Mouse (Mus musculus): Measurements from ENCODE around the gene Krtdap. TPM values are rescaled to one million over a fixed set of nuclear protein-coding genes. Genes with fewer than 3 reads are reported as not detected.

Krtdap gene
- total RNA-seq, 1 experiment, result 4.9 TPM

DNA sequence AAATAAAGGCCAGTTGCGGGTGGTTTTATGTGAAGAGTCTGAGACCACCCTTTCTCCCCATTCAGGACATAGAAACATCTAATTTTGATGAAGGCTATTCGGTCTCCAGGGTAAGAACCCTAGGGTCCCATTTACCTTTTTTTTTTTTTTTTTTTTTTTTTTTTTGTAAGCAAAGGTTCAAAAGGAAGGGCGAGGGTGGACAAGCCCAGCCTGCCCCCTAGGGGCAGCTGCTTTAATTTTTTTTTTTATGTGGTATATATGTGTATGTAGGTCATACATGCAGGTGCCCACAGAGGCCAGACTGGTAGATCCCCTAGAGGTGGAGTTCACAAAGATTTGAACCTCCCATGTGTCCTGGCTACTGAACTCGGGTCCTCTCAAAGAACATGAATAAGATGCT is 21.3 kb upstream of the Krtdap start:
- in situ Hi-C loops (cut with MboI; ENCODE audit: low sequenced_read_pairs in 2 of 2, unreplicated experiment in 2 of 2), result no loop called here
- no peak overlapping the region for H3K9ac ChIP-seq (ENCODE audit: insufficient read depth, low read depth, low read length, poor library complexity, severe bottlenecking)
- H3K27ac ChIP-seq (ENCODE audit: insufficient read depth, low read depth, low read length, poor library complexity, severe bottlenecking), result no peak overlapping the region
- no peak for TF ChIP-seq MAFK (IDR thresholded peaks at IDR 0.05; ENCODE audit: insufficient read depth, low read depth, low read length)
- peak; percentile 75; the same call in 1 of the 2 replicates for TF ChIP-seq ZNF384 (IDR thresholded peaks at IDR 0.05; ENCODE audit: low read depth, low read length)
- H3K9me3 ChIP-seq (ENCODE audit: control insufficient read depth, insufficient read depth, low read depth, low read length), result no peaks in the 10 kb centered on the region
- peaks cover 0 to 15% of the 10 kb centered on the region in 2 experiments; a peak in 2 of 4 replicates for H3K4me1 ChIP-seq (ENCODE audit: control insufficient read depth in 2 of 2, insufficient read depth in 2 of 2, low read length in 2 of 2, poor library complexity in 1 of 2)
- no peaks in the 10 kb centered on the region for H3K36me3 ChIP-seq (ENCODE audit: control insufficient read depth, insufficient read depth, low read length, poor library complexity, severe bottlenecking)
- no peak overlapping the region for H3K4me3 ChIP-seq (ENCODE audit: insufficient read depth in 1 of 2, low read depth in 1 of 2, low read length in 2 of 2, poor library complexity in 1 of 2, severe bottlenecking in 1 of 2)
- no peak for DNase-seq (ENCODE audit: low read depth, low spot score)

- no peak for DNase-seq (ENCODE audit: low read depth, low spot score)
- Histone ChIP-seq H3K9ac (ENCODE audit: insufficient read depth, low read depth, low read length, poor library complexity, severe bottlenecking) (no peak overlapping the region), H3K9me3 (ENCODE audit: control insufficient read depth, insufficient read depth, low read depth, low read length) (no peaks in the 10 kb centered on the region), H3K27ac (ENCODE audit: insufficient read depth, low read depth, low read length, poor library complexity, severe bottlenecking) (no peak overlapping the region), H3K4me3 (ENCODE audit: insufficient read depth in 1 of 2, low read depth in 1 of 2, low read length in 2 of 2, poor library complexity in 1 of 2, severe bottlenecking in 1 of 2) (no peak overlapping the region), H3K36me3 (ENCODE audit: control insufficient read depth, insufficient read depth, low read length, poor library complexity, severe bottlenecking) (no peaks in the 10 kb centered on the region), H3K4me1 (ENCODE audit: control insufficient read depth in 2 of 2, insufficient read depth in 2 of 2, low read length in 2 of 2, poor library complexity in 1 of 2) (peaks cover 0 to 11% of the 10 kb centered on the region in 2 experiments; a peak in 2 of 4 replicates)
- no peak for TF ChIP-seq HCFC1 (IDR thresholded peaks at IDR 0.05; ENCODE audit: borderline replicate concordance, insufficient read depth, low read length)
- no peak for TF ChIP-seq CHD2 (IDR thresholded peaks at IDR 0.05; ENCODE audit: low read depth, low read length)
- TF ChIP-seq MAFK (IDR thresholded peaks at IDR 0.05; ENCODE audit: insufficient read depth, low read depth, low read length), result no peak
- TF ChIP-seq ZC3H11A (IDR thresholded peaks at IDR 0.05; ENCODE audit: borderline replicate concordance, low read depth, low read length), result no peak
- no peak for TF ChIP-seq ZNF384 (IDR thresholded peaks at IDR 0.05; ENCODE audit: low read depth, low read length)
- in situ Hi-C loops (cut with MboI; ENCODE audit: low sequenced_read_pairs in 2 of 2, unreplicated experiment in 2 of 2), result no loop called here
Measured at GRCm38 (mm10) chr7:30769236-30769635, 18.5 kb upstream of the Krtdap start.

DNA sequence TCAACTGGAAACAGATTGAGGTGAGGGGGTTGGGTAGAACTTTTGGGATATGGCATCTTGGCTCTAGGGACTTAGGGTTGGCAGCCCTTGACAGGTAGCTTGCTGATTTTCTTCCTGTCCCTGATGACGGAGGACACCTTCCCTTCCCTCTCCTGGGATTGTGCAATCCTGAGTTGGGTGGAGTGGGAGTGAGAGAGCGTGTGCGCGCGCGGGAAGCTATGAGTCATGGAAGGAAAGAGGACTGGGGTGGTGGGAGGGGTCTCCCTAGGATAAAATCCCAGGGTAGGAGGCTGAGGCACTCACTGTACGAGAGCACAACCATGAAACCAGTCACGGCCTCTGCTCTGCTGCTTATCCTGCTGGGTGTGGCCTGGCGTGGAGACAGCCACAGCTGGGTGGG is 11.6 kb upstream of the Krtdap start:
- TF ChIP-seq CHD2 (IDR thresholded peaks at IDR 0.05; ENCODE audit: low read depth, low read length) (no peak), MAFK (IDR thresholded peaks at IDR 0.05; ENCODE audit: insufficient read depth, low read depth, low read length) (no peak), HCFC1 (IDR thresholded peaks at IDR 0.05; ENCODE audit: borderline replicate concordance, insufficient read depth, low read length) (no peak), ZC3H11A (IDR thresholded peaks at IDR 0.05; ENCODE audit: borderline replicate concordance, low read depth, low read length) (no peak), ZNF384 (IDR thresholded peaks at IDR 0.05; ENCODE audit: low read depth, low read length) (no peak)
- no peak overlapping the region for H3K4me3 ChIP-seq (ENCODE audit: insufficient read depth in 1 of 2, low read depth in 1 of 2, low read length in 2 of 2, poor library complexity in 1 of 2, severe bottlenecking in 1 of 2)

DNA sequence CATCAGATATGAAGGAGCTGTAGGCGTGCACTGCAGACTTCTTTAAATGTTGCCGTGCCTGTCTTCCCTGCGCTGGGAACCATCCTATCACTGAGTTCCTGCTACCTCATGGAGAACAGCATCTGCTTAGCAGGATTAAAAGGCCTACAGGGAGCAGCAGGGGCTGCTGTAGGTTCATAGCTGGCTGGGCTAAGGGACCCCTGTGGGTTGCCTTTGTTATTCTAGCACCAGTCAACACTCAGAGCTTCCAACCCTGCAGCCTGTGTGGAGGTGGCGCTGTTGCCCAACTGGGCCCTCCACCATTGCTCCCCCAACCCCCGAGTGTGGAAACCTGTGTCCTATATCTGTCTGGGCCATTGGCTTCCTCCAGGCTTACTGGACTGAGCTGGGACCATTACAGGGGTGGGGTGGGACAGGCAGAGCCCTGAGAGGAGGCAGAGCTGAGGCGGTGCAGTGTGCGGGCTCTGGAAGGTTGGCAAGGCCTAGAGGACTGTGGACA is 10.6 kb upstream of the Krtdap start:
- in situ Hi-C loops (cut with MboI; ENCODE audit: low sequenced_read_pairs in 2 of 2, unreplicated experiment in 2 of 2), result no loop called here
- TF ChIP-seq ZNF384 (IDR thresholded peaks at IDR 0.05; ENCODE audit: low read depth, low read length), result no peak
- TF ChIP-seq MAFK (IDR thresholded peaks at IDR 0.05; ENCODE audit: insufficient read depth, low read depth, low read length), result no peak
- TF ChIP-seq ZC3H11A (IDR thresholded peaks at IDR 0.05; ENCODE audit: borderline replicate concordance, low read depth, low read length), result no peak
- no peak for TF ChIP-seq HCFC1 (IDR thresholded peaks at IDR 0.05; ENCODE audit: borderline replicate concordance, insufficient read depth, low read length)
- TF ChIP-seq CHD2 (IDR thresholded peaks at IDR 0.05; ENCODE audit: low read depth, low read length), result no peak

More for the DNA sequence above, 11.6 kb upstream of the Krtdap start:
- DNase-seq (ENCODE audit: low read depth, low spot score), result no peak
- Histone ChIP-seq H3K9ac (ENCODE audit: insufficient read depth, low read depth, low read length, poor library complexity, severe bottlenecking) (no peak overlapping the region), H3K4me1 (ENCODE audit: control insufficient read depth in 2 of 2, insufficient read depth in 2 of 2, low read length in 2 of 2, poor library complexity in 1 of 2) (peaks cover 0 to 14% of the 10 kb centered on the region in 2 experiments; a peak in 2 of 4 replicates), H3K27ac (ENCODE audit: insufficient read depth, low read depth, low read length, poor library complexity, severe bottlenecking) (no peak overlapping the region), H3K9me3 (ENCODE audit: control insufficient read depth, insufficient read depth, low read depth, low read length) (no peaks in the 10 kb centered on the region), H3K36me3 (ENCODE audit: control insufficient read depth, insufficient read depth, low read length, poor library complexity, severe bottlenecking) (no peaks in the 10 kb centered on the region)
- in situ Hi-C loops (cut with MboI; ENCODE audit: low sequenced_read_pairs in 2 of 2, unreplicated experiment in 2 of 2), result no loop called here

GRCm38 (mm10) chr7:30777911-30778310 is 9.8 kb upstream of the Krtdap start:
- in situ Hi-C loops (cut with MboI; ENCODE audit: low sequenced_read_pairs in 2 of 2, unreplicated experiment in 2 of 2), result no loop called here
- Histone ChIP-seq H3K36me3 (ENCODE audit: control insufficient read depth, insufficient read depth, low read length, poor library complexity, severe bottlenecking) (no peaks in the 10 kb centered on the region), H3K4me1 (ENCODE audit: control insufficient read depth in 2 of 2, insufficient read depth in 2 of 2, low read length in 2 of 2, poor library complexity in 1 of 2) (peaks cover 0 to 14% of the 10 kb centered on the region in 2 experiments; a peak in 2 of 4 replicates), H3K27ac (ENCODE audit: insufficient read depth, low read depth, low read length, poor library complexity, severe bottlenecking) (no peak overlapping the region), H3K4me3 (ENCODE audit: insufficient read depth in 1 of 2, low read depth in 1 of 2, low read length in 2 of 2, poor library complexity in 1 of 2, severe bottlenecking in 1 of 2) (no peak overlapping the region), H3K9me3 (ENCODE audit: control insufficient read depth, insufficient read depth, low read depth, low read length) (no peaks in the 10 kb centered on the region), H3K9ac (ENCODE audit: insufficient read depth, low read depth, low read length, poor library complexity, severe bottlenecking) (no peak overlapping the region)
- no peak for TF ChIP-seq ZC3H11A (IDR thresholded peaks at IDR 0.05; ENCODE audit: borderline replicate concordance, low read depth, low read length)
- no peak for DNase-seq (ENCODE audit: low read depth, low spot score)

More for the DNA sequence above, 10.6 kb upstream of the Krtdap start:
- Histone ChIP-seq H3K9me3 (ENCODE audit: control insufficient read depth, insufficient read depth, low read depth, low read length) (no peaks in the 10 kb centered on the region), H3K4me1 (ENCODE audit: control insufficient read depth in 2 of 2, insufficient read depth in 2 of 2, low read length in 2 of 2, poor library complexity in 1 of 2) (peaks cover 0 to 14% of the 10 kb centered on the region in 2 experiments; a peak in 2 of 4 replicates), H3K4me3 (ENCODE audit: insufficient read depth in 1 of 2, low read depth in 1 of 2, low read length in 2 of 2, poor library complexity in 1 of 2, severe bottlenecking in 1 of 2) (no peak overlapping the region), H3K27ac (ENCODE audit: insufficient read depth, low read depth, low read length, poor library complexity, severe bottlenecking) (no peak overlapping the region), H3K9ac (ENCODE audit: insufficient read depth, low read depth, low read length, poor library complexity, severe bottlenecking) (no peak overlapping the region), H3K36me3 (ENCODE audit: control insufficient read depth, insufficient read depth, low read length, poor library complexity, severe bottlenecking) (no peaks in the 10 kb centered on the region)
- no peak for DNase-seq (ENCODE audit: low read depth, low spot score)
